Mouse (Mus musculus) kidney, adult 2 months (tissue): ENCODE results near the gene Pde4d.

Source experiments
- CTCF ChIP-seq: fragments of 200-500 bp; conservative IDR thresholded peaks from 2 replicates; pipeline ENCODE4 v1.5.1; 2011; ENCODE audit warnings: low read depth, mild to moderate bottlenecking, control low read depth, low read length, moderate library complexity, mixed read lengths; ENCODE audit not compliant: insufficient read depth, insufficient read length
- POLR2A ChIP-seq: fragments of 200-500 bp; IDR thresholded peaks from one replicate; pipeline ENCODE4 v1.6.1; 2011; ENCODE audit warnings: low read depth, low read length, control low read depth

DNA sequence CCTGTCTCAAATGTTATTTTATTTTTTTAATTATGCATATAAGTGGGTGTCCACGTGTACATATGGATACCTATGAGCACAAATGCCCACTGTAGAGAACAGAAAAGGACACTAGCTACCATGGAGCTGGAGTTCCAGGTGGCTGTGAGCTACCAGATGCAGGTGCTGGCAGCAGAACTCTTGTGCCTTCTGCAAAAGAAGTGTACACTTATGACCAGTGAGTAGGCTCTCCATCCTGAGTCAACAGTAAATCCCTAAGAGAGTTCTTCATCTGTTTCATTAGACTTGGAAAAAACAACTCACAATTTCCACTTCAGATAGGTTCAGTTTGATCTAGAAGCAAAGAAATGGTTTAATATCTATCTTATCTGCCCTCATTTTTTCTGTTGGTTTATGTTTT, 881.8 kb downstream of the Pde4d start:
- TF ChIP-seq CTCF, result no peak
- no peak for TF ChIP-seq POLR2A
